Mouse (Mus musculus): ENCODE data around the gene Rnf207.
A peak's percentile ranks its signal among the peaks of the same experiment; 100 is the strongest.

Gene Rnf207

DNA sequence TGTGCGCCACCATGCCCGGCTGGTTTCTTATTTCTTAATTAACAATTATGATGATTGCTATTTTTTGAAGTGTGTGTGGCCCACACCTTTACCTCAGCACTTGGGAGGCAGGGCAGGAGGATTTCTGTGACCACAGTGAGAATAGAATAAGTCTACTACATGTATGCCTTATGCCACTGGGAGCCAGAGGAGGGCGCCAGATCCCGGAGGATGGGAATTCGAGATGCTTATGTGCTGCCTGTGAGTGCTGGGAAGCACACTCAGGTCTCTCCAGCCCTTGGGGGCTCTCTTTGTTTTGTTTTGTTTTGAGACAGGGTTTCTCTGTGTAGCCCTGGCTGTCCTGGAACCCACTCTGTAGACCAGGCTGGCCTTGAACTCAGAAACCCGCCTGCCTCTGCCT is 9.9 kb upstream of the Rnf207 start:
- DNase-seq (ENCODE audit: low spot score in 2 of 2): no peak

DNA sequence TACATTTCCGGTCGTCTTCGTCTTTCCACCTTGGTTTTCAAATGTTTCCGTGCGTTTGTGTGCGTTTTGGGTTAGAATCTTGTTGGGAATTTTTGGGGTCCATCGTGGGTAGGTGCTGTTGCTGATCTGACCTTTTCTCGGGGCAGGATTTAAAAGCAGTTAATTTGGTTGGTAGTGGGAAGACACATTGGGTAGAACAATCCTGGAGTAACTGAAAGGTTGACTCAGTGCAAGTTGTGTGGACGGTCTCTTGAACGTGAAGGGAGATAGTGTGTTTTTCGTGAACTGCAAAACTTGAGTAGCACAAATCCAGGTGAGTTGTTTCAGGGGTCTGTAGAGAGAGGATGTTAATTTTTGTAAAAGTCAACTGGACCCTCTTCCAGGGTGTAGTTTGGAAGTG is 7.8 kb upstream of the Rnf207 start:
- DNase-seq (ENCODE audit: low spot score in 2 of 2): no peak

DNA sequence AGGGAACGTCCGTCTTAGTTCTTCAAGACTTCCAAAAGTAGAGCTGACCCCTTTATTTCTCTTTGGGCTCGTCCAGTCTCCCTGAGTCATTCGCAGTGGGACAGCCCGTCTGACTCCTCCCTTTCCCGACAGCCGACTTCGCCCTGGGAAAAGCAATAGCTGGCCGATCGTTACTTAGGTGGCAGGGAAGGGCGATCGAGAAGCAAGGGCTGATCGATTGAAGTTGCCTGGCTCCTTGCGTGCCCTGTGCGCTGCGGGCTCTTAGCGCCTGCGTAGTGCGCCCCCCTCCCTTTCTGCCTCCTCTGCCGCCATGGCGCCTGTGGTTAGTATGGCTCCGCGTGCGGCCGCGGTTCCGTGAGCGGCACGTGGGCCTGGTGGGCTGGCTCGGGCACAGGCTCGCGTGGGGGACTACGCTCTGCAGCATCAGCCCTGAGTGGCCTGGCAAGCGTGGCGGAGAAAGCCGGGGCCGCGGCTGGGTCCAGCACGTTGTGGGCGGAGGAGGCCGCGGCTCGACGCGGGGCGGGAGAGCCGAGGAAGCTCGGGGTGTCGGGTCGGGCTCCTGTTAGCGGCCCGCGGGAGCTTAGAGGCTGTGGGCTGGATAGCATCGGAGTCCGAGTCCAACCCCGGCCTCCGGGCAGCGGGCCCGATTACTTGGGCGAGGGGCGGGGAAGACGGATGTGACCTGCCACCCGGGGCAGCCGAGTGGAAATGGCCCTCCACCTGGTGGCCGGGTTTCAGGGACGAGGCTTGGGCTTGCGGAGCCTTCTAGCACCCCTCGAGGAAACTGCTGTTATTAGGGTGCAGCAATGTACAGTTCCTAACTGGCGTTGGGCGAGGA is 7.0 kb upstream of the Rnf207 start, which contains the start of gene Rpl22:
TSS of gene Rpl22 (plus strand) at position 169 of the 838 bp plus-strand sequence.
- peak; percentile 84 to 90 for DNase-seq (ENCODE audit: low spot score in 2 of 2)

- no peak for DNase-seq (ENCODE audit: low spot score in 2 of 2)
Measured at GRCm38 (mm10) chr4:152324641-152325562, 6.1 kb upstream of the Rnf207 start.

DNA sequence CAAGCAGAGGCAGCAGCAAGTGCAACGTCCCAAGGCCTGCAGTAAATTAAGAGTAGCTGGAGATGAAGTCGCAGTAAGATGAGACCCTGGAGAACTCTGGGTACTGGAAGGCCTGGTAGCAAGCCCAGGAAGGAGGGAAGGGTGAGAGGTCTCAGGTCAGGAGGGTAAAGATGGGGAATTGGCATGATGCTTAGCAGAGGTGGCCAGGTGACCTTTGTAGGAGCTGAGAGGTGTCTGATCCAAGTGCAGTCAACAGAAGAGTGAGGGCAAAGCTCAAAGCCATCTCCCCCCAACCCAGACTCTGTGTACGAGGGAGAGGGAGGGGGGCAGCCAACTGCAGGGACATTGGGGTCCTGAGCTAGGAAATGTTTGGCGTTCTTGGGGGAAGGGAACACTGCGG is 2.7 kb upstream of the Rnf207 start:
- no peak for DNase-seq (ENCODE audit: low spot score in 2 of 2)

- DNase-seq (ENCODE audit: low spot score in 2 of 2): no peak
Measured at GRCm38 (mm10) chr4:152317631-152318033, 1.2 kb downstream of the Rnf207 start.

GRCm38 (mm10) chr4:152315498-152316213 is 3.1 kb downstream of the Rnf207 start:
- no peak for DNase-seq (ENCODE audit: low spot score in 2 of 2)

DNA sequence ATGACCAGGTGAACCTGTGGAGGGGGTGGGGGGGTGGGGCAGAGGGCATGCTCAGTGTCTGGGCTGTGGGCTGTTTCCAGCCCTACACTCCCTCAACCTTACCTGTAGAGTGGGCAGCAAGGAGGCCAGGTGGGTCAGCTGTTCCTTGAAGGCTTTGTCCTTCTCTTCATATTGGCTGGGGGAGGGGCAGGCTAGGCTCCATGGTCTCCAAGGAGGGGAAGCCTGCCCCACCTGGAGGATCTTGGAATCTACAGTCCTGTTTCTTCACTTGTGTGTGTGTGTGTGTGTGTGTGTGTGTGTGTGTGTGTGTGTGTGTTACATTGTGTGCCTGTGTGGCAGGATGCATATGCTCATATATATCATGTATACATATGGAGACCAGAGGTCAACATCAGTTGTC is 4.9 kb downstream of the Rnf207 start:
- DNase-seq (ENCODE audit: low spot score in 2 of 2): no peak

GRCm38 (mm10) chr4:152313211-152313632 is 5.6 kb downstream of the Rnf207 start:
- DNase-seq (ENCODE audit: low spot score in 2 of 2): no peak

DNA sequence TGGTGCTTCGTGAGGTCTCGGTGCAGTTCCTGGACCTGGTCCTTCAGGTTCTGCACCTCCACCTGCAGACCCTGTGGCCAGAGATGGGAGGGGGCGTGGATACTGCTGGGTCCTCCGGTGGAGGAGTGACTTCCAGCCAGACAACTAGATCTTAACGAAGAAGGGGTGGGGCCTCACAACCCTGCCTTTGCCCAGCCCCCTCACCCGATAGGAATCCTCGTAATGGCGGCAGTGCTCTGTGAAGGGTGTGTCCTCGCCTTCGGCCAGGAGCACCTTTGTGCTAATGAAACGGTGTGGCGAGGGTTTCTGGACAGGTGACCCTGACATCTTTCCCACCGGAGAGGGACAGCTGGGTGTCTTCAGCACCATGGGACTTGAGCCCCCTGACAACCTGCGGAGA is 6.6 kb downstream of the Rnf207 start:
- no peak for DNase-seq (ENCODE audit: low spot score in 2 of 2)

DNA sequence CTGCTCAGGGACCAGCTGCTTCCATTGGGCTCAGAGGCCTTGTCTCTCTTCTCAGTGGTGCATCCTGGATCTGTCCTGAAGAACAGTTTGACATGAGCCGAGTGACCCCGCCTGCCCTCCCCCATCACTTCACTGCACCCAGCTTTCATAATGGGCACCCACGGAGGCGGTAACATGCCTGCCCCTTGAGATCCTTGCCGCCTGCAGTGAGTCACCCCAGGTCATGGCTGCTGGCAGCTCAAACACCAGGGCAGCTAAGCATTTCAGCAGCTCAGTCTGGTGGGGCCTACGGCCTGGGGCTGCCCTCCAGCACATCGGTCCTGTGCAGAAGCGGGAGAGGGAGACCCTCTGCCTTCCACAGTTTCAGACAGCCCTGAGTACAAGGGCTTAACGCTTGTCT is 11.3 kb downstream of the Rnf207 start:
- no peak for DNase-seq (ENCODE audit: low spot score in 2 of 2)

GRCm38 (mm10) chr4:152305991-152306390 is 12.8 kb downstream of the Rnf207 start:
- no peak for DNase-seq (ENCODE audit: low spot score in 2 of 2)

DNA sequence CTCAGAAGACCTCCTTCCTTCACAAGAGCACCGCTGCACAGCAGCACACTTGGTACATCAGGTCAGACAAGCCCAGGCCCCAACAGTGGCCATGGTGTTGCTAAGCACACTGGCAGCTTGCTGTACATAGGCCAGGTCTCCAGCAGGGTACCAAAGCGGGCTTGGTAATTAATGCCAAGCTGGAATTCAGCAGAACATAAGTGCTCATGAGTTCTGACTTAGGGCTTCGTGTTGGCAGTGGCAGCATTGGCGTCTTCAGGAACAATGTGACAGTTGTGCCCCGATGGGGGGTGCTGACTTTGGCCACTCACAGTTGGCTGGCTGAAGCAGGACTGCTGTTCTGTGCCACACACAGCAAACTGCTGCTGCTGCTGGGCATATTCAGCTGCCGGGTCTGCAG is 14.1 kb downstream of the Rnf207 start:
- no peak for DNase-seq (ENCODE audit: low spot score in 2 of 2)

GRCm38 (mm10) chr4:152303172-152303571 is 15.6 kb downstream of the Rnf207 start:
- DNase-seq (ENCODE audit: low spot score in 2 of 2): no peak

GRCm38 (mm10) chr4:152302012-152302411 is 16.8 kb downstream of the Rnf207 start:
- DNase-seq (ENCODE audit: low spot score in 2 of 2): no peak

DNA sequence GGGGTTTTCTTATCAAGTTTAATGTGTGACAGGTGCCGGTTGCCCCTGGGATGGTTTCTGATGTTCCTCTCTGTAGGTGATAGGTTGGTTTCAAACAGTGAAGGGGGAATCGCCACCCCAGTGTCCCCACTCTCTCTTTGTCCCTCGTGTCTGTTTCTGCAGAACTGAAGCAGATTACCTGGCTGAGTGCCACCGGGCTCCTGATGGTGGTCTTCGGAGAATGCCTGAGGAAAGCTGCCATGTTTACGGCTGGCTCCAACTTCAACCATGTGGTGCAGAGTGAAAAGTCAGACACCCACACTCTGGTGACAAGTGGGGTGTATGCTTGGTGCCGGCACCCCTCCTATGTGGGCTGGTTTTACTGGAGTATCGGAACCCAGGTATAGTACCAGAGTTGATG is 18.4 kb downstream of the Rnf207 start:
- no peak for DNase-seq (ENCODE audit: low spot score in 2 of 2)

- no peak for DNase-seq (ENCODE audit: low spot score in 2 of 2)
Measured at GRCm38 (mm10) chr4:152298836-152299235, 20.0 kb downstream of the Rnf207 start.

GRCm38 (mm10) chr4:152296874-152297861 is 21.6 kb downstream of the Rnf207 start, which contains the start of gene Icmt:
Gene Icmt (plus strand): TSS chr4:152297227.
- peak; percentile 97 to 98 for DNase-seq (ENCODE audit: low spot score in 2 of 2)

DNA sequence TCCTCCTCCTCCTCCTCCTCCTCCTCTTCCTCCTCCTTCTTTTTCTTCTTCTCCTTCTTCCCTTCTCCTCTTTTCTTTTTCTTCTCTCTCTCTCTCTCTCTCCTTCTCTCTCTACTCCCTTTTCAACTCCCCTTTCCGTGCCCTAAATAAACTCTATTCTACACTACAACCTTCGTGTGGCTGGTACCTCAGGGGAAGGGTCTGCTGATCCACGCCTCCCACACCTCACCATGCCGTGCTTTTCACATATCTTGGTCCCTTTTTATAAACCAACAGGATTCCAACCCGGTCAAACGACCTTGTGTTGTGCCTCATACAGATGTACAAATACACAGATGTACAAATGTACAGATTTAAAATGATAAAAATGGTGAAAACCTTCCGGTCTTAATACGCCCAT is 22.4 kb downstream of the Rnf207 start:
- DNase-seq (ENCODE audit: low spot score in 2 of 2): no peak

- no peak for DNase-seq (ENCODE audit: low spot score in 2 of 2)
Measured at GRCm38 (mm10) chr4:152295916-152296315, 22.9 kb downstream of the Rnf207 start.
